Mouse (Mus musculus): ENCODE data around the gene Ccnt2. TPM values are rescaled to one million over a fixed set of nuclear protein-coding genes. Genes with fewer than 3 reads are reported as not detected.
"Not testable (repeated sequence)": the region's sequence is repeated elsewhere in the genome, so short reads cannot be mapped to it uniquely, and the experiment has no call there.

The Ccnt2 gene
- polyA plus RNA-seq (2016; fragmentation: Nextera tagmentation; extraction: Ambion mirVana) = 92.2 and 108 TPM in 2 replicates

DNA sequence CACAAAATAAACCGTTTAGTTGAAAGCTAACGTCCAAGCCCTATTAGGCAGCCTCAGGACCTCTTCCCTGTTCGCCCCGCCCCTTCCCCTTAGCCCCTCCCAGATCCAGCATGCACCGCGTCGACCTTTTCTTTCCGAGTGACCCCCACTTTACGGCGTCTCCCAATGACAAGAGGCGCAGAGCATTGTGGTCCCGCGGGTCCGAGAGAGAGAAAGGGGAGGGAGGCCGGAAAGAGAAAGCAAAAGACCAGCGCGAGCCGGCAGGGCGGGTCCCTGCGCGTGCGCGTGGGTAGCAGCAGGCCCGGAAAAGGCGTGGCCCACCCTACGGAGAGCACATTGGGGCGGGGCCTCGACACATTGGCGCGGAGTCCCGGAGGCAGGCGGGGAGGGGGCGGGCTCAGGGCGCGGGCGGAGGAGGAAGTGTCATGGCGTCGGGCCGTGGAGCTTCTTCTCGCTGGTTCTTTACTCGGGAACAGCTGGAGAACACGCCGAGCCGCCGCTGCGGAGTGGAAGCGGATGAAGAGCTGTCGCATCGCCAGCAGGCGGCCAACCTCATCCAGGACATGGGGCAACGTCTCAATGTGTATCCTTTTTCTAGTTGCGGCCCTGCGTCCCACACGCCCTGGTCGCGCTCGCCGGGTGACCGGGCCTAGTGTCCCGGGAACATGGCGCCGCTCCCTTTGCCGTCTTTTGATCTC, at the start of gene Ccnt2:
TSS of gene Ccnt2 (plus strand) at position 362 of the 698 bp plus-strand sequence.
- H3K4me3 ChIP-seq = peak within 1 kb of the TSS; percentile 94
- no peaks in the 10 kb centered on the region for H3K27me3 ChIP-seq (ENCODE audit: low read depth, poor library complexity, severe bottlenecking)
- WGBS = under 1% methylated on average over 62 of the region's 63 CpGs
- peak within 1 kb of the TSS; percentile 96 for H3K27ac ChIP-seq (replicated peaks)
- DNase-seq (ENCODE audit: low spot score) = peak; percentile 99
- peaks cover 27% of the 10 kb centered on the region for H3K4me1 ChIP-seq
- H3K9me3 ChIP-seq (replicated peaks) = no peaks in the 10 kb centered on the region
- H3K36me3 ChIP-seq = peaks cover 20% of the 10 kb centered on the region

DNA sequence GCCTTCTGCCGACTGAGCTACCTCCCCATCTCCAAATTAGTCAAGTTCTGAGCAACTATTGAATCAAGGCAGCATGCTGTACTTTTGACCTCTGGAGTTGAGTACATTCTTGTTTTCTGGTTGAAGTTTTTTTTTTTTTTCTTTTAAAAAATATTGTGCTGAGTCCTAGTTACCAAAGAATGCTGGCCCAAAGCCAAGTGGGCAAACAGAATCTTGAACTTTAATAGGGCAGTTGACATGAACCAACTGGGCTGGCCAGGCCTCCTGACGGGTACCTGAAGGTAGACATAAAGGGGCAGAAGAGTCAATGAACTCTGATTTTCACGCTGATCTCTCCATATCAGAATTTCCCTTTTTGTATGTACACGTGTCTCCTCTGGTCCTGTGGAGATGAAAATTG, 44.9 kb upstream of the Ccnt2 start, which contains the start of gene Acmsd:
TSS of gene Acmsd (plus strand) at position 318 of the 400 bp plus-strand sequence.
- Histone ChIP-seq H3K9me3 (replicated peaks) (peaks cover 5% of the 10 kb centered on the region; the same call in 1 of the 2 replicates), H3K36me3 (no peaks in the 10 kb centered on the region), H3K4me1 (peaks cover 6% of the 10 kb centered on the region; the same call in 1 of the 2 replicates), H3K27ac (replicated peaks) (no peak within 1 kb of the TSS), H3K4me3 (no peak within 1 kb of the TSS), H3K27me3 (ENCODE audit: low read depth, poor library complexity, severe bottlenecking) (no peaks in the 10 kb centered on the region)
- no peak for DNase-seq (ENCODE audit: low spot score)
- WGBS = 89% methylated on average over 4 of the region's 4 CpGs

DNA sequence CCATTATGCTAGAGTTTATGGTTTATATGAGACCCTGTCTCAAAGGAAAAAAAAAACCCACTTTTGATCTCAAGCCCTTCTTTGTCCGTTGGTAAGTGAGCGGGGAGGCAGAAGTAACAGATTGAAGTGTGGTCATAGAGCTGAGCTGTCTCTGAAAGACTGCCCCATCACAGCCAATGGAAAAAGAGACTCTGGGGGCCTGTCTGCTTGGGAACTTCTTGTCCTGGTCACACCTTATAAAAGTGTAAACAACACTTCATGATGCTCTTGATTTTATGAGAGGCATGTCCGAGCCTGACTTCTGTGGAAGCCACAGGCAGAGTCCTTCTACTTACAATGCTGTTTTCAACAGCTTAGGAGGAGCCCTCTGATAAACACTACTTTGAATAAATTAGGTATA, 42.9 kb upstream of the Ccnt2 start:
- no peaks in the 10 kb centered on the region for H3K36me3 ChIP-seq
- peaks cover 5% of the 10 kb centered on the region; the same call in 1 of the 2 replicates for H3K9me3 ChIP-seq (replicated peaks)
- no peaks in the 10 kb centered on the region for H3K27me3 ChIP-seq (ENCODE audit: low read depth, poor library complexity, severe bottlenecking)
- 72% methylated on average over 3 of the region's 3 CpGs for WGBS
- no peak overlapping the region for H3K27ac ChIP-seq (replicated peaks)
- H3K4me1 ChIP-seq = peaks cover 6% of the 10 kb centered on the region; the same call in 1 of the 2 replicates
- no peak for DNase-seq (ENCODE audit: low spot score)
- no peak overlapping the region for H3K4me3 ChIP-seq

GRCm38 (mm10) chr1:127732435-127732834, 41.5 kb upstream of the Ccnt2 start:
- Histone ChIP-seq H3K27me3 (ENCODE audit: low read depth, poor library complexity, severe bottlenecking) (no peaks in the 10 kb centered on the region), H3K9me3 (replicated peaks) (peaks cover 5% of the 10 kb centered on the region; the same call in 1 of the 2 replicates), H3K27ac (replicated peaks) (no peak overlapping the region), H3K4me1 (peaks cover 6% of the 10 kb centered on the region; the same call in 1 of the 2 replicates), H3K36me3 (no peaks in the 10 kb centered on the region), H3K4me3 (no peak overlapping the region)
- DNase-seq (ENCODE audit: low spot score) = no peak
- WGBS = 89% methylated on average over 3 of the region's 3 CpGs

- Histone ChIP-seq H3K4me3 (no peak overlapping the region), H3K9me3 (replicated peaks) (peaks cover 5% of the 10 kb centered on the region; the same call in 1 of the 2 replicates), H3K4me1 (peaks cover 6% of the 10 kb centered on the region; the same call in 1 of the 2 replicates), H3K27ac (replicated peaks) (no peak overlapping the region), H3K36me3 (no peaks in the 10 kb centered on the region), H3K27me3 (ENCODE audit: low read depth, poor library complexity, severe bottlenecking) (no peaks in the 10 kb centered on the region)
- no peak for DNase-seq (ENCODE audit: low spot score)
- 74% methylated on average over 3 of the region's 3 CpGs for WGBS
Measured at GRCm38 (mm10) chr1:127732841-127733240, 41.1 kb upstream of the Ccnt2 start.

GRCm38 (mm10) chr1:127735356-127735755, 38.6 kb upstream of the Ccnt2 start:
- Histone ChIP-seq H3K27me3 (ENCODE audit: low read depth, poor library complexity, severe bottlenecking) (no peaks in the 10 kb centered on the region), H3K4me1 (peaks cover 6% of the 10 kb centered on the region; the same call in 1 of the 2 replicates), H3K27ac (replicated peaks) (no peak overlapping the region), H3K9me3 (replicated peaks) (no peaks in the 10 kb centered on the region), H3K36me3 (no peaks in the 10 kb centered on the region), H3K4me3 (no peak overlapping the region)
- 85% methylated on average over 3 of the region's 3 CpGs for WGBS
- DNase-seq (ENCODE audit: low spot score) = no peak

DNA sequence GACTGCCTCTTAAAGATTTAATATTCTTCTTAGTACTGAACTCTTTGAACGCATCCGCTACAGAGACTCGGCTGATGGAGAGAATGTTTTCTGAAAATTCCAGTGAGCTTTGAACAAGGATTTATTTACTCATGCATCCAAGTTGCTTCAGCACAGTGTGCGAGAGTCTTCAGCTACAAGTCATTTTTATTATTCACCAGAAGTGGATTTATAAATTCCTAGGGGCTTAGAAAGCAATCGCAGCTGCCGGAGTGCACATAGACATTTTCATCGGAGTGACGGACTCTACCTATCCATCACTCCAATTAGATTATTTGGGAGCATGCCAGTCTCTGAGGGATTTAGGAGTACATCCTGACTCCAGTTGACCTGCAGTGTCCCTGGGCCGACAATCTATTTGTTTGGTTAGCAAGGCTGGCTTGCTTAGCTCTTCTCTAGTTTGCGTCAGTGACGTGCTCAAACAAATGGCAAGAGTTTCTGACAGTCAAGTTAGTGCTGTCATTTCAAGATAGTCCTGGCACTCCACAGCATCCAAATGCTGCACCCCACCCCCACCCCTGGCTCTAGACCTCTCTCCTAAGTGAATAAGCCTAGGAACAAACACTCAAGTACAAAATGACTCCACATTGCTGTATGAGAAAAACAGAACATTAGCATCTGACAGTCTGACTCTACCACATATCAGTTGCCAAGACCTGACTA, 23.4 kb upstream of the Ccnt2 start:
- DNase-seq (ENCODE audit: low spot score) = no peak
- Histone ChIP-seq H3K9me3 (replicated peaks) (0 out of 2 replicates have a peak, but pooled peaks cover 6% of the 10 kb centered on the region), H3K27me3 (ENCODE audit: low read depth, poor library complexity, severe bottlenecking) (no peaks in the 10 kb centered on the region), H3K36me3 (no peaks in the 10 kb centered on the region), H3K27ac (replicated peaks) (no peak overlapping the region), H3K4me3 (no peak overlapping the region), H3K4me1 (no peaks in the 10 kb centered on the region)
- WGBS = 85% methylated on average over 11 of the region's 11 CpGs

DNA sequence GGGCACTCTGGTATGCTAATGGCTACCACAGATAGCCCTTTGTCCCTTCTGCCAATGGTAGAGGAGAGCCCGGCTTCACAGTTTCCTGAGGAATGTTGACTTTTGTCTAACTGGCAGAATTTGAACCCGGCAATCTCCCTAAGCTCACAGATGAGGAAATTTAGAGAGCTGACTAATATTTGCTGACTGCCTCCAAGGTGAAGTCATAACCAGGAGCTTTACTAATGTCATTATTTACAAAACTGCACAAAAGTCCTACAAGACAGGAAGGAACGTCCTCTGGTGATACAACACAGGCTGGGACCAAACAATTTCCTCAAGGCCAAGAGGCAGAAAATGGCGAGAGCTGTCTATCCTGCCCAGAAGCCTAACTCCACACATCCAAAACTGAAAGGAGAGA, 18.2 kb upstream of the Ccnt2 start:
- no peaks in the 10 kb centered on the region for H3K36me3 ChIP-seq
- H3K4me3 ChIP-seq = no peak overlapping the region
- H3K27ac ChIP-seq (replicated peaks) = no peak overlapping the region
- no peaks in the 10 kb centered on the region for H3K9me3 ChIP-seq (replicated peaks)
- no peak for DNase-seq (ENCODE audit: low spot score)
- no peaks in the 10 kb centered on the region for H3K27me3 ChIP-seq (ENCODE audit: low read depth, poor library complexity, severe bottlenecking)
- H3K4me1 ChIP-seq = peaks cover 3% of the 10 kb centered on the region; the same call in 1 of the 2 replicates
- WGBS = 83% methylated on average over 4 of the region's 4 CpGs

GRCm38 (mm10) chr1:127756331-127757163, 17.4 kb upstream of the Ccnt2 start:
- H3K9me3 ChIP-seq (replicated peaks) = no peaks in the 10 kb centered on the region
- no peak overlapping the region for H3K27ac ChIP-seq (replicated peaks)
- WGBS = 69% methylated on average over 5 of the region's 5 CpGs
- H3K4me3 ChIP-seq = no peak overlapping the region
- no peaks in the 10 kb centered on the region for H3K36me3 ChIP-seq
- no peaks in the 10 kb centered on the region for H3K27me3 ChIP-seq (ENCODE audit: low read depth, poor library complexity, severe bottlenecking)
- H3K4me1 ChIP-seq = peaks cover 3% of the 10 kb centered on the region; the same call in 1 of the 2 replicates
- DNase-seq (ENCODE audit: low spot score) = no peak

- H3K4me1 ChIP-seq; DNase-seq (ENCODE audit: low spot score); H3K27ac ChIP-seq (replicated peaks); H3K9me3 ChIP-seq (replicated peaks); H3K27me3 ChIP-seq (ENCODE audit: low read depth, poor library complexity, severe bottlenecking); H3K36me3 ChIP-seq; H3K4me3 ChIP-seq: not testable (repeated sequence)
- 96% methylated on average over 3 of the region's 3 CpGs for WGBS
Measured at GRCm38 (mm10) chr1:127757164-127757545, 16.8 kb upstream of the Ccnt2 start.

DNA sequence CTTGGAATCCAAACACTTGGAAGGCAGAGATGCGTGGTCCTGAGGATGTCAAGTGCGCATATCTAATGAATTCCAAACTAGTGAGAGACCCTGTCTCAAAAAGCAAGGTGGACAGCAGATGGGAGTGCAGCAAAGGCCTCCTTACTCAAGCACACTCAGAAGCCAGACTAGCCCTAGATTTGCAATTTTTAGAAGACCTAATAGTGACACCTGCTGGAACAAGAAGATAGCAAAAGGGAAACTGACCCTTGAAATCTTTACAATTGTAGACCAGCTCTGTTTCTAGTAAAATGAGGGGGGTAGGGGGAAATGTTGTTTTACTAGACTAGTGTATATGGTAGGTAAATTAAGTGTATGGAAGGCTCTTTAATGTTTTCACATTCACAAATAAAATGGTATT, 8.5 kb upstream of the Ccnt2 start:
- Histone ChIP-seq H3K9me3 (replicated peaks) (no peaks in the 10 kb centered on the region), H3K36me3 (no peaks in the 10 kb centered on the region), H3K27ac (replicated peaks) (no peak overlapping the region), H3K4me1 (no peaks in the 10 kb centered on the region), H3K27me3 (ENCODE audit: low read depth, poor library complexity, severe bottlenecking) (no peaks in the 10 kb centered on the region), H3K4me3 (no peak overlapping the region)
- 61% methylated on average over 2 of the region's 2 CpGs for WGBS
- no peak for DNase-seq (ENCODE audit: low spot score)

GRCm38 (mm10) chr1:127766741-127767140, 7.2 kb upstream of the Ccnt2 start:
- Histone ChIP-seq H3K4me3 (no peak overlapping the region), H3K4me1 (no peaks in the 10 kb centered on the region), H3K9me3 (replicated peaks) (no peaks in the 10 kb centered on the region), H3K27ac (replicated peaks) (no peak overlapping the region), H3K36me3 (0 out of 2 replicates have a peak, but pooled peaks cover 1% of the 10 kb centered on the region), H3K27me3 (ENCODE audit: low read depth, poor library complexity, severe bottlenecking) (no peaks in the 10 kb centered on the region)
- no peak for DNase-seq (ENCODE audit: low spot score)
- WGBS = 89% methylated on average over 2 of the region's 2 CpGs

Data from midbrain, embryonic 10.5 days (tissue).